Mouse (Mus musculus) ES-Bruce4 (cell line): ENCODE data around the gene Etnppl. TPM values are rescaled to one million over a fixed set of nuclear protein-coding genes. Genes with fewer than 3 reads are reported as not detected.

ENCODE experiments used
- H3K27ac ChIP-seq: 2 replicates; pipeline ENCODE4 v1.5.1; 2012; ENCODE audit warnings: low read length, inconsistent platforms; ENCODE audit not compliant: insufficient read depth
- H3K27me3 ChIP-seq: 2 replicates; pipeline ENCODE4 v1.6.1; 2012; ENCODE audit warnings: mild to moderate bottlenecking, low read length, inconsistent platforms; ENCODE audit not compliant: control insufficient read depth, poor library complexity, insufficient read depth, severe bottlenecking
- H3K36me3 ChIP-seq: 2 replicates; pipeline ENCODE4 v1.6.1; 2012; ENCODE audit warnings: inconsistent platforms, mild to moderate bottlenecking, low read length, moderate library complexity; ENCODE audit not compliant: control insufficient read depth, poor library complexity, insufficient read depth, severe bottlenecking
- H3K4me1 ChIP-seq: one replicate; pipeline ENCODE4 v1.8.1; 2011; ENCODE audit warnings: low read length; ENCODE audit not compliant: control insufficient read depth, insufficient read depth
- H3K4me3 ChIP-seq: 2 replicates; pipeline ENCODE4 v1.5.1; 2011; ENCODE audit warnings: low read depth, mild to moderate bottlenecking, low read length
- H3K9ac ChIP-seq: 2 replicates; pipeline ENCODE4 v1.6.1; 2012; ENCODE audit warnings: low read depth, mild to moderate bottlenecking, inconsistent platforms; ENCODE audit not compliant: poor library complexity, severe bottlenecking
- H3K9me3 ChIP-seq: replicated peaks from 2 replicates; pipeline ENCODE4 v1.6.1; 2012; ENCODE audit warnings: mild to moderate bottlenecking, low read length, inconsistent platforms; ENCODE audit not compliant: control insufficient read depth, poor library complexity, insufficient read depth, severe bottlenecking
- CTCF ChIP-seq: IDR thresholded peaks from one replicate; pipeline ENCODE4 v1.8.1; 2011; ENCODE audit warnings: low read depth, low read length
- EP300 ChIP-seq: IDR thresholded peaks from 2 replicates; pipeline ENCODE4 v1.6.1; 2011; ENCODE audit warnings: low read depth, low read length; ENCODE audit not compliant: insufficient read depth
- POLR2A ChIP-seq: IDR thresholded peaks from one replicate; pipeline ENCODE4 v1.8.1; 2011; ENCODE audit warnings: low read length; ENCODE audit not compliant: insufficient read depth
- polyA plus RNA-seq: library from polyadenylated mRNA; stranded (reverse); fragments of >200 nt; gene quantifications from 2 replicates; pipeline ENCODE4 v1.2.4, GENCODE M21; 2011; ENCODE audit warnings: low read depth; ENCODE audit not compliant: missing spikeins, insufficient read depth, insufficient read length

Etnppl gene
- polyA plus RNA-seq, 1 experiment, result not detected

DNA sequence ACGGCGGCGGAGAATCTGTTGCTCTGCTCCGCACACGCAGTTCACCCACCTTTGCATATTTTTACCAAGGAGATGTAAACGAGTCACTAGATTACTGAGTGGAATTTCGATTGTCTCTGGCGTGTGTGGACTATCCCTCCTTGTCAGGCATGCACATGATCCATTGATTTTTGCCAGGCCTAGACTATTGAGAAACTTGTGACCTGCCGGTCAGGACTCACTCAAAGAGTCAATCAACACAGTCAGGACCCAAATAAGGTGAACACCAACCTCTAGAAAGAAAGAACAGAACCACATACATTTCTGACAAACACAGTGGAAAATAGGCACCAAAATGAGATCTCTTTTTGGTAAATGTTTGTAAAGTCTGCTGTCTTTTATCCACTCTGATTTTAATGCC, 2.8 kb upstream of the Etnppl start:
- Histone ChIP-seq H3K4me3 (no peak overlapping the region), H3K36me3 (no peaks in the 10 kb centered on the region), H3K4me1 (no peaks in the 10 kb centered on the region), H3K27me3 (no peaks in the 10 kb centered on the region), H3K27ac (no peak overlapping the region), H3K9ac (no peak overlapping the region), H3K9me3 (no peaks in the 10 kb centered on the region)
- no peak for TF ChIP-seq EP300
- no peak for TF ChIP-seq CTCF
- TF ChIP-seq POLR2A, result no peak

DNA sequence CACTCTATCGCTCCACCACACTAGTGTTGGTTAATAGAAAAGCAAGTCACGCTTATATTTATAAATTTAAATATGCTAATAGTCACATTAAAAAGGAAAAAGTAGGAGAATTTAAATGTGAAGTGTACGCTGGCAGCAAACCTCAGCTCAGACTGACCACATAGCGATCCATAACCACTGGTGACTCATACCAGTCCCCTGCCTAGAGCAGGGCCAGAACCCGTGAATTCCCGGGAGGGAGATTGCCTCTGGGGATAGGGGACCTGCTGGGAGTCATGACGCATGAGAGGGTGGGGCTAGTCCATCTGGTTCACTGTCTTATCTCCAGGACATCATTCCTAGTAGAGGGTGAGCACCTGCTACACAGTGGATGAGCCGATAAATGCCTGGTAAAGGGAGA, 1.6 kb upstream of the Etnppl start:
- Histone ChIP-seq H3K4me1 (no peaks in the 10 kb centered on the region), H3K36me3 (no peaks in the 10 kb centered on the region), H3K27me3 (no peaks in the 10 kb centered on the region), H3K9ac (no peak overlapping the region), H3K4me3 (no peak overlapping the region), H3K9me3 (no peaks in the 10 kb centered on the region), H3K27ac (no peak overlapping the region)
- TF ChIP-seq CTCF, result no peak
- TF ChIP-seq POLR2A, result no peak
- TF ChIP-seq EP300, result no peak

DNA sequence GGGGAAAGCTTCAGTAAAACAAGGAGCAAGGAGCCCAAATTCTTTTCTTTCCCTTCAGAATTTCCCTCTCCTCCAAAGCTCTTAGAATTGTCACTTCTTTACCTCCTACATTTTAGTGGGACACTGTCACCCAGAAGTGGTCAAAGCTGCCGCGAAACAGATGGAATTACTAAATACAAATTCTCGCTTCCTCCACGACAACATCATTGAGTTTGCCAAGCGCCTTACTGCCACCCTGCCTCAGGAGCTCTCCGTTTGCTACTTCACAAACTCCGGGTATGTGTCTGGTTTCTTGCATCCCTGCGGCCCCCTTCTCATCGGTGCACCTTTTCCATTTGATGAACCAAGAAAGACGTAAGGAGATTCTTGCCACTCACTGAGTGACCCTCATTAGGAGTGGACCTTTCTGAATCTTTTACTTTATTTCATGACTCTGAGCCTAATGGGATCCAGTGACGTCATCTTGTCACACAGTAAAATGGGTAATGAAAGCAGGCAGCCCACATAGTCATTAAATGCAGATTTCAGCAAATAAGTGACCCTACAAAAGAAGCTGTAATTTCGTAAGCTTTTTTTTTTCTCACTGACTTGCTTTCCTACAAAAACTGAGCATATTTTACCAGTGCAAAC, 3.4 kb downstream of the Etnppl start:
- Histone ChIP-seq H3K4me1 (no peaks in the 10 kb centered on the region), H3K9ac (no peak overlapping the region), H3K4me3 (no peak overlapping the region), H3K36me3 (no peaks in the 10 kb centered on the region), H3K27ac (no peak overlapping the region), H3K9me3 (no peaks in the 10 kb centered on the region), H3K27me3 (no peaks in the 10 kb centered on the region; the same call in 1 of the 2 replicates)
- TF ChIP-seq CTCF, result no peak
- no peak for TF ChIP-seq POLR2A
- TF ChIP-seq EP300, result no peak

DNA sequence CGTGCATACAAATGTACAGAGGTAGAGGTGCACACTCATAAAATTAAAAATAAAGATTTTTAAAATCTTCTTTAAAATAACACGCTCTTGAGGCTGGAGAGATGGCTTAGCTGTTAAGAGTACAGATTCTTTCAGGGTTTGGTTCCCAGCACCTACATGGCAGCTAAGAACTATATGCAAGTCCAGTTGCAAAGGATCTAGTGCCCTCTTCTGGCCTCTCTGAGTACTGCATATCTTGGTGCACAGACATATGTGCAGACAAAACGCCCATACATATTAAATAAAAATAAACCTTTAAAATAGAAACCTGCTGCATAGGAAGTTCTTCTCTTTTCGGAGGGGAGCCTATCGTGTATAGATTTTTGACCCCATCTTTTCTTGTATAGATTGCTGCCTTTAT, 11.1 kb downstream of the Etnppl start:
- Histone ChIP-seq H3K9ac (no peak overlapping the region), H3K4me3 (no peak overlapping the region), H3K36me3 (no peaks in the 10 kb centered on the region), H3K9me3 (no peaks in the 10 kb centered on the region; the same call in 1 of the 2 replicates), H3K27me3 (no peaks in the 10 kb centered on the region), H3K27ac (no peak overlapping the region), H3K4me1 (no peaks in the 10 kb centered on the region)
- TF ChIP-seq EP300, result no peak
- TF ChIP-seq POLR2A, result no peak
- TF ChIP-seq CTCF, result no peak

DNA sequence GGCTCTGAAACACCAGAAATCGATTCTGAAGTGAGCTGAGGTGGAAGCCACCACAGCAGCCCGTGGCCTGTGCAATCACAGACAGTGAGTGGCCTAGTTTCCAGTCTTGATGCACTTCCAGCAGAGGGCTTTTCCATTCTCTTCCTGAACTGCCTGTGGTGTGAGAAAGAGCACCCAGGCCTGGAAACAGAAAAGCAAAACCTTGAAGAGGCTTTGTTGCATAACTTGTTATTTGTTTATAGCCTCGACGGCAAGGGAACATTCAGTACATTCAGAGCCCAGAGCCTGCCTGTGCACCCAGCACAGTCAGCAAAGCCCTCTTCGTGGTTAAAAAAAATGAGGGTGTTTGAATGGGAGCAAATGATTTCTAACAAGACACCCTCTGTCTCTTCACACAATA, 16.6 kb downstream of the Etnppl start:
- TF ChIP-seq CTCF (no peak), EP300 (no peak), POLR2A (no peak)

DNA sequence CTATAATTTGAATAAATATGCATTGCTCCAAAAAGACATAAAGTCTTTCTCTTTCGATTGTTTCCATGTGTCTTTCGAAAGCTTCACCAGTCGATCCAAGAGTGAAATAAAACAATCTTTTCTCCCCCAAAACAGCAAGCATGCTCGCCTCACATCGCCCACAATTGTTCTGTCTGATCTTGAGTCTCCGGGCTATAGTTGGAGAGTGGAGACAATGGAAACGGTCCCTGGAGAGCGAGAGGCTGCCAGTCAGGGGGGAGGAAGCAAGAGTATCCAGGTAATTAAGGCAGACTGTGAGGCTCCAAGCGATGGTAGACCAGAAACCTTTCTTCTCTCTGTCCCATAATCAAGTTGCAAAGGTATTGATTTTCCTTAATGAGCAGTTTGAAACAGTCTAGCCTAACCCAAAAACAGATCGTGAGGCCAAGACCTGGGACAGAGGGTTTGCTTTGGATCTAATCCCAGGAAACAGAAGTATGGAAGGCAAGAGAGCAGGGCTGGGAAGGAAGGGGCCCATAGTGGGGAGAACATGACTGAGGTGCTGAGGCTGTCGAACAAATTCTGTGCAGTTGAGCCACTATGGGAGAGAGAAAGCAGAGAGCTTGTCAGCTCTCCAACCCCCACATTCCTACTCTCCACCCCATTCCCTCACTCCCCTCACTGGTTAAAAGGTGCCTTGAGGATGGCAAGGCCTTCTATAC, 29.0 kb downstream of the Etnppl start:
- Histone ChIP-seq H3K36me3 (no peaks in the 10 kb centered on the region), H3K4me3 (no peak overlapping the region), H3K9me3 (no peaks in the 10 kb centered on the region), H3K4me1 (no peaks in the 10 kb centered on the region), H3K27me3 (no peaks in the 10 kb centered on the region), H3K9ac (no peak overlapping the region), H3K27ac (no peak overlapping the region)
- no peak for TF ChIP-seq POLR2A
- no peak for TF ChIP-seq CTCF

More for the DNA sequence above, 16.6 kb downstream of the Etnppl start:
- Histone ChIP-seq H3K36me3 (no peaks in the 10 kb centered on the region), H3K9me3 (no peaks in the 10 kb centered on the region), H3K27me3 (no peaks in the 10 kb centered on the region), H3K4me1 (no peaks in the 10 kb centered on the region), H3K9ac (no peak overlapping the region), H3K27ac (no peak overlapping the region), H3K4me3 (no peak overlapping the region)
